13 mouse cellular contexts compared by ENCODE assay signal in genomic region chr9:88279728-88280127, GRCm38 (mm10).
"Had no signal": no experiment of that assay in that cellular context is flagged by ENCODE, and none has a peak within 500 bp of the region (broad histone marks: within the 10 kb centered on the region; RNA-seq: fewer than 3 reads in every experiment).

No protein-coding gene starts in this region.

- H3K9me3 ChIP-seq: kidney, embryonic 15.5 days; liver, embryonic 13.5 days had no signal

- DNase-seq: kidney, adult 8-10 months; kidney, postnatal 10 days; kidney, postnatal 36 days; layer of hippocampus, postnatal 36 days; liver, embryonic 13.5 days; lung, embryonic 14.5 days; lung, postnatal 4 days; midbrain, embryonic 14.5 days; thymus, adult 18-20 months; thymus, postnatal 36 days had no signal

- H3K4me2 ChIP-seq: kidney, embryonic 15.5 days; liver, embryonic 13.5 days; lung, embryonic 14.5 days; midbrain, embryonic 11.5 days had no signal

- H3K36me3 ChIP-seq: kidney, embryonic 15.5 days; liver, embryonic 13.5 days had no signal

- H3K4me1 ChIP-seq: kidney, embryonic 15.5 days; liver, embryonic 13.5 days had no signal

- H3K27me3 ChIP-seq: kidney, embryonic 15.5 days; liver, embryonic 13.5 days had no signal

- H3K4me3 ChIP-seq: kidney, embryonic 15.5 days; left cerebral cortex, adult 2 months; liver, embryonic 13.5 days had no signal

- H3K9ac ChIP-seq: kidney, embryonic 15.5 days; liver, embryonic 13.5 days; lung, embryonic 14.5 days had no signal

- H3K27ac ChIP-seq: kidney, embryonic 15.5 days; left cerebral cortex, adult 2 months; liver, embryonic 13.5 days had no signal
